Mouse (Mus musculus): ENCODE results near the gene Rab6a.

The Rab6a gene

GRCm38 (mm10) chr7:100622277-100622676 lies 15.1 kb downstream of the Rab6a start:
- DNase-seq (ENCODE audit: low spot score in 2 of 2) = no peak

GRCm38 (mm10) chr7:100624538-100624937 lies 17.3 kb downstream of the Rab6a start:
- DNase-seq (ENCODE audit: low spot score in 2 of 2) = no peak

GRCm38 (mm10) chr7:100637657-100638056 lies 30.4 kb downstream of the Rab6a start:
- no peak for DNase-seq (ENCODE audit: low spot score in 2 of 2)

GRCm38 (mm10) chr7:100642413-100642812 lies 35.2 kb downstream of the Rab6a start:
- no peak for DNase-seq (ENCODE audit: low spot score in 2 of 2)

GRCm38 (mm10) chr7:100645147-100645546 lies 37.9 kb downstream of the Rab6a start:
- DNase-seq (ENCODE audit: low spot score in 2 of 2) = peak; percentile 33 to 39

GRCm38 (mm10) chr7:100649095-100649494 lies 41.9 kb downstream of the Rab6a start:
- DNase-seq (ENCODE audit: low spot score in 2 of 2) = no peak

- DNase-seq (ENCODE audit: low spot score in 2 of 2) = no peak
These were observed 42.6 kb downstream of the Rab6a start for GRCm38 (mm10) chr7:100649826-100650225.

GRCm38 (mm10) chr7:100650421-100650820 lies 43.2 kb downstream of the Rab6a start:
- no peak for DNase-seq (ENCODE audit: low spot score in 2 of 2)

- DNase-seq (ENCODE audit: low spot score in 2 of 2) = no peak
These were observed 43.8 kb downstream of the Rab6a start for GRCm38 (mm10) chr7:100651011-100651410.

- DNase-seq (ENCODE audit: low spot score in 2 of 2) = no peak
These were observed 46.5 kb downstream of the Rab6a start for GRCm38 (mm10) chr7:100653480-100654266.

GRCm38 (mm10) chr7:100654441-100654840 lies 47.2 kb downstream of the Rab6a start:
- no peak for DNase-seq (ENCODE audit: low spot score in 2 of 2)

- DNase-seq (ENCODE audit: low spot score in 2 of 2) = no peak
These were observed 49.5 kb downstream of the Rab6a start for GRCm38 (mm10) chr7:100656739-100657138.

GRCm38 (mm10) chr7:100658093-100658578 lies 50.9 kb downstream of the Rab6a start:
- peak in 1 of 2 experiments; percentile 17 for DNase-seq (ENCODE audit: low spot score in 2 of 2)

- no peak for DNase-seq (ENCODE audit: low spot score in 2 of 2)
These were observed 54.1 kb downstream of the Rab6a start for GRCm38 (mm10) chr7:100661264-100661663.

- DNase-seq (ENCODE audit: low spot score in 2 of 2) = no peak
These were observed 55.0 kb downstream of the Rab6a start, which contains the start of gene Plekhb1 for GRCm38 (mm10) chr7:100662231-100662630. TSS of gene Plekhb1 (minus strand) at chr7:100662414.

- peak; percentile 82 to 90 for DNase-seq (ENCODE audit: low spot score in 2 of 2)
These were observed 56.0 kb downstream of the Rab6a start for GRCm38 (mm10) chr7:100663190-100663589.

GRCm38 (mm10) chr7:100663729-100664304 lies 56.6 kb downstream of the Rab6a start:
- no peak for DNase-seq (ENCODE audit: low spot score in 2 of 2)

GRCm38 (mm10) chr7:100670646-100671045 lies 63.4 kb downstream of the Rab6a start:
- no peak for DNase-seq (ENCODE audit: low spot score in 2 of 2)

GRCm38 (mm10) chr7:100673452-100673851 lies 66.2 kb downstream of the Rab6a start:
- no peak for DNase-seq (ENCODE audit: low spot score in 2 of 2)

GRCm38 (mm10) chr7:100674941-100675340 lies 67.7 kb downstream of the Rab6a start:
- DNase-seq (ENCODE audit: low spot score in 2 of 2) = no peak

GRCm38 (mm10) chr7:100678052-100678451 lies 70.8 kb downstream of the Rab6a start:
- peak in 1 of 2 experiments; percentile 23 for DNase-seq (ENCODE audit: low spot score in 2 of 2)

GRCm38 (mm10) chr7:100678948-100679880 lies 72.0 kb downstream of the Rab6a start:
- DNase-seq (ENCODE audit: low spot score in 2 of 2) = no peak
